Mouse (Mus musculus): ENCODE data around the gene Sash1.

Gene Sash1

DNA sequence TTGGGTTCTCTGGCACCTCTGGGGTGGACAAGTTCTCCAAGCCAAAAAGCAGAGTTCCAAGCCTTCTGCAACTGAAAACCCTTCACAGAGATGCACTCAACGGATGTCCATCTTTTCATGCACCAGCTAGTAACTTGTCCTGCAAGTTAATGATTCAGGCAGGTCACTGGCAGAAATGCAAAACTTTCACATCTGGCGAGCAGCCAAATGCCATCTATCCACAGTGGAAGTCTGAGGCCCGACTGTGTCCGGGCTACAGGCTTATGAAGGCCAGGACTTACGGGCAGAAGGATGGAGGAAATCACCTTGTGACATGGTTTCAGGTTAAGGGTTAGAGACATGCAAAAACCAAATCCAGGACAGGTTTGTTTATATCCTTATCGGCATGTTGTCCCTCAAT lies 88.0 kb downstream of the Sash1 start:
- in situ Hi-C loops (cut with MboI; ENCODE audit: low sequenced_read_pairs) = loop anchor here (25.0 kb wide), 1 partner anchor 164 kb away; no protein-coding TSS in a partner anchor

DNA sequence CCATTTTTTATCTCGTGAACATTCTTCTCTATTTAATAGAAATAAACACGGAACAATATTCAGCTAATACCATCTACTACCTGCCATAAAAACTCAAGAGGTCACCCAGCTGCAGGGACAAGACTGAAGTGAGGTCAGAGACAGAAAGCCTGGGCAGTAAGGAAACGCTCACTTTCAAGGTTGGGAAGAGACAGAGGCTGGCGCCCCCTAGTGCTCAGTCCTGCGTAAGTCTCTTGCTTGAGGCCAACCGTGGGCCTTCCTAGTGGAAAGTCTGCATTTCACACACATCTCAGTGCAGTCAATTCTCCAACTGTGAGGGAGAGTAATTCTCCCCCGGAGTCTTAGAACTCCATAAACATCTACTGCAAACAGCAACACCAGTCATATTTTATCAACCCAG lies 90.5 kb downstream of the Sash1 start:
- in situ Hi-C loops (cut with MboI; ENCODE audit: low sequenced_read_pairs) = loop anchor here (25.0 kb wide), 1 partner anchor 167 kb away; no protein-coding TSS in a partner anchor

DNA sequence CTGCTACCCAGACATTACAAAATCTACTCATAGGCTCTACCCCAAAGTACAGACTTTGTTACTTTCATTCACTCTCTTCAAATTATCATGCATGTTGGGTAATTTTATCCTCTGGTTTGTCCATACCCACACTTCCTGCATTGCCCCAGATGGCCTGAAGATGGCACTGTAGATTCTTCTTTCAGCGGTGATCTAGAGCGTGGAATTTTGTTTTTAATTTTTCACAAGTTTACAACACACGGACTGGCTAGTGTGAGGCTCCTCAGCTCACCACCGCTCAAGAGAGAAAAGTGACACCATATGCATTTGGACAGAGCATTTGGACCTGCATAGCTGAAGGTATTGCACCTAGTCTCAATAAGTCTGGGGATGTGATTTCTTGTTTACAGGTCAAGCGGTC lies 93.5 kb downstream of the Sash1 start:
- in situ Hi-C loops (cut with MboI; ENCODE audit: low sequenced_read_pairs) = loop anchor here (25.0 kb wide), 1 partner anchor 170 kb away; no protein-coding TSS in a partner anchor

DNA sequence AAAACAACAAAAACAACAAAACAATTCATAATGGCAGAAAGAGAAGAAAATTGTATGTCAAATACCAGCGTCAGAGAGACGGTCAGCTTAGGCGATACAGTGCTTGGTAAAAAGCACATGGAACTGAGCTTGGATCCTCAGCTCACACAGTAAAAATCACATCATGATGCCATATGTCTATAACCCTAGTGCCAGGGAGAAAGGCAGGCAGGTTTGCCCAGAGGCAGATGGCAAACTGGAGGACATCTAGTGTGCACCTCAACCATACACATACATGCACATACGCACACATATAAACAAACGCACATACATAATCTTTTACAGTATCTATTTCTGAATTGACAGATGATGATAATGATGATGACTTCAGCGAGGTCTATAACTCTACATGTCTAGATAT lies 96.8 kb downstream of the Sash1 start:
- in situ Hi-C loops (cut with MboI; ENCODE audit: low sequenced_read_pairs) = loop anchor here (25.0 kb wide), 1 partner anchor 173 kb away; no protein-coding TSS in a partner anchor

DNA sequence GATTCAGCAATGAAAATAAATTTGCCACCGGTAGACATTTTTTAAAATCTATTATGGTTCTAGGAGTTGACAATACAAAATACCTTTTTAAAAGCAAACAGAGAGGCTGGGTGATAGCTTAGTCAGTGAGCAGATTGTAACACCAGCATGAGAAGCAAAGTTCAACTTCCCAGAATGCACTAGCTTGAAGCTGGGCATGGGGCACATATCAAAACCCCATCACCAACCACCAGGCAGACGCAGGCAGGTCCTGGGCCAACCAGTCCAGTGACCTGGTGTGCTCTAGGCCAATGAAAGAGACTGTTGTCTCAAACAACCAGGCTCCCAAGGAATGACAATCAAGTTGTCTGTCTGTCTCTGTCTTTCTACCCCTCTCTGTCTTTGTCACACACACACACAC lies 98.6 kb downstream of the Sash1 start:
- in situ Hi-C loops (cut with MboI; ENCODE audit: low sequenced_read_pairs) = loop anchor here (25.0 kb wide), 1 partner anchor 175 kb away; no protein-coding TSS in a partner anchor

DNA sequence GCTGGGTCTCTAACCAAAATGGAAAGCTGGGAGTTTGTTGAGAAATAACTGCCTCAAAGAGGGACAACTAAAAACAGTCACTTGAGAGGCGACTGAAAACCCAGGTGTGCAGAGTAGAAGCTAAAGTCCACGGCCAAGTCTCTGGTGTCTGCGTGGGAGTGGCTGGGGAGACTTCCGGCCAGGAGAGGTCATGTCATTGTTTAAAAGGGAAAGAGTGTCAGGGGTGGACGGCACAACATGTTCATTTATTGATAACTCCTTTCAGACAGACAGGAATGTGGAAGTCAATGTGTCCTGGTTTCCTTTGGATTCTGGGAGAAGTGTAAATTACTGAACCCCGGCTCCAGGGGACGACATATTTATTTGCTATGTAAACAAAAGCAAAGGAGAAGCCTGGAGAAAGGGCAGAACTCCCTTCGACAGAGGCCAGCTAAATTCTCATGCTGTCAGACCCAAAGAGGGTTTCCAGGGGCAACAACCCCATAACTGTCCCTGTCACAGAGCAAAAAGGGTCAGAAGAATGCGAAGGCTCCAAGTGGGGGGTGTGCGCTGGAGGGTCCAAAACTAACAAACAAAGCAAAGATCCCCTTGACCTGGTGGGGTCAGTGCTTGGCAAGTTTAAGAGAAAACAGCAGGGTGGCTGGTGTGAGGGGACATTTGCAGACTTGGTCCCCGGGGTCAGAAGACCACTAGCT lies 100.3 kb downstream of the Sash1 start:
- in situ Hi-C loops (cut with MboI; ENCODE audit: low sequenced_read_pairs) = loop anchor here (25.0 kb wide), 1 partner anchor 177 kb away; no protein-coding TSS in a partner anchor

DNA sequence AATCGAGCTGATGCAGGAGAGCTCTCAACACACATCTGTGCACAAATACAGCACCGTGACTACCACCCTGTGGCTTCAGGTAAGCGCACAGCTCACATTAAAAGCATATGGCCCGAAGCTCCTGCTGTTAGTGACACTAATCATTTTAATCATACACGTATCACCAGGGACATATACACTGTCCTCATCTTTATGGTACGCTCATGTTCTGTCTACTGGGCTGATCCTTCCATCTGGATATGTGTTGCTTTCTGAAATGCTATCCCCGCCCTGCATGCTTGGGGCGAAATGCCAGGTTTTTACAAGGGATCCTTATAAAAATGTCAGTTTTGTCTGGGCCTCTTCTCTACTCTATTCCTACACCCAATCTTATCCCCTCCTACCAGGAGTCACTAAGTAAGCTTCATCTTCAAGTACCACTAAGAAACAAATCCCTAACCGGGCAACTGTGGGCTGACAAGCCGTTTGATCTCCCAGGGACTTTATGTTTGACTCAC lies 103.9 kb downstream of the Sash1 start:
- in situ Hi-C loops (cut with MboI; ENCODE audit: low sequenced_read_pairs) = loop anchor here (25.0 kb wide), 1 partner anchor 180 kb away; no protein-coding TSS in a partner anchor

DNA sequence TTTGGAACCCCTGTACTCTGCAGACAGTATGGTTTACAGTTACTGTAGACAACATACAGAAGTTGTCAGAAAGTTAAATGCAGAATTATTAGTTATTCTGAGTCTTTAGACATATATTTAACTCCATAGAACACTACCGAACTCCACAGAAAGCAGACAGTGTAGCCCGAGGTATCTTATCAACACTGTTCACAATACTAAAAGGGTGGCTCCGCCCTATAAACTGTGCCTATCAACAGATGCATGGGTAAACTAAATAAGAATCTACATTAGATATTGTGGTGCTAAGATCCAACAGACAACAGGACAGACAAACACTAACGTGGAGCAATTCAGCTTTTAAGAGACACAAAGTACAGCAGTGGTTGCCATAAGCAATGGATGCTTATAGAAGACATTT lies 106.0 kb downstream of the Sash1 start:
- in situ Hi-C loops (cut with MboI; ENCODE audit: low sequenced_read_pairs) = loop anchor here (25.0 kb wide), 1 partner anchor 182 kb away; no protein-coding TSS in a partner anchor

DNA sequence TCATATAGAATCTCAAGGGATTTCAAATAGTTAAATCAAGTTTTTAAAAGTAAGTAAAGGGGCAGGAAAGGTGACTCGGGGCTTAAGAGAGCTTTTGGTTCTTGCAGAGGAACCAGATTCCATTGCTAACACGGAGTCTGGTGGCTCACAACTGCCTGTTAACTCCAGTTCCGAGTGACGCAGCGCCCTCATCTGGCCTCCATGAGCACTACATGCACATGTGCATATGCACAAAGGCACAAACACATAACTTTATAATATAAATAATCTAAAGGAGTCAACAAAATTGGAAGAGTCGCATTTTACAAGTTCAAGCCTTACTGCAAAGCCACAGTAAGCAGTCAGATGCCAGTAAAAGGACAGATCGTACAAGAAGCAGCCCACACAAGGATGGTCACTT lies 107.0 kb downstream of the Sash1 start:
- in situ Hi-C loops (cut with MboI; ENCODE audit: low sequenced_read_pairs) = loop anchor here (25.0 kb wide), 1 partner anchor 183 kb away; no protein-coding TSS in a partner anchor

DNA sequence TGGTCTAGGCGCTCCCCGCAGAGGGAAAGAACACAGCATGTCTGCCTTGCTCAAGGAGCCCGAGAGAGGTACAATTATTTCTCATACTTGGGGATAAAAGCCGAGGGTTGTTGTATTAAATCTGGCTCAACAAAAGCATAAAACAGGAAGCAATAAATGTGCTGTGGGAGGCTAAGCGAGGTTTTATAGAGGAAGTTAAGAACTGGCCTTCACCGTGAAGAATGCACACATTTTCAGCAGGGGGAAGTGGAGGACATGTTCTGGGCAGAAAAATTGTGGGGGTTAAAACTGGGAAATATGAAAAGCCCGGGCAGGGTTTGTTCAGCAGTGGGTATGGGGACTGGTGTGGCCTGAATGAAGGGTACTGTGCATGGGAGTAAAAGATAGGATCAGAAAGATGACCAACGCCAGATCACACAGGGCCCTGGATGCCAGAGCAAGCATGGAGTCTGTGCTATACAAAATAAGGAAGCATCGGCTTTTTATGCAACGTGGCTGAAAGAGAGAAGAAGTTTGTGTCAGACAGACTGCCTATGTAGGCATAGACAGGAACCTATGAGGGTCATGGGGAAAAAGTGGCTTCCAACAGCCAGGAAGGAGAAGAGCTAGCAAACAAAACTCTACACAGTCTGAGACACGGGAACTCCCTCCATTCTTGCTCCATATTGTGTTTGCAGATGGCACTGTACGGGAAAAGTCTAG lies 108.2 kb downstream of the Sash1 start:
- in situ Hi-C loops (cut with MboI; ENCODE audit: low sequenced_read_pairs) = loop anchor here (25.0 kb wide), 1 partner anchor 185 kb away; no protein-coding TSS in a partner anchor

DNA sequence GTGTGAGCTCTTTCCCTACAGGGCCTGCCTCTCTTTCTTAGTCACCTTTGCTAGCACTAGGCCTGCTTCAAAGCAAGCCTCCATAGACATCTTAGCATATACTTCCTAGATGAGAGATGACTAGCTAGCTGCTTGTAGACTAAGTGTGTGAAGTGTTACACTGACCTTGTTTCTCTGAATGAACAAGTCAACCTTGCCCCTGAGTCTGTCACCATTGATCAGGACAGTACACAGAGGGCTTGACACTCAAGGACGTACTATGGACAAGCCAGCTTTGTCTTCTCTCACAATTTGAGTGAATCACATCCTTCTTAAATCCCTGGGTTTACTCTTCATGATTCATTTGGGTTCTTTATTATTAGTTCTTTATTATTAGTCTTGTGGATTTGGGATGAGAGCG lies 109.1 kb downstream of the Sash1 start:
- in situ Hi-C loops (cut with MboI; ENCODE audit: low sequenced_read_pairs) = loop anchor here (25.0 kb wide), 1 partner anchor 186 kb away; no protein-coding TSS in a partner anchor

DNA sequence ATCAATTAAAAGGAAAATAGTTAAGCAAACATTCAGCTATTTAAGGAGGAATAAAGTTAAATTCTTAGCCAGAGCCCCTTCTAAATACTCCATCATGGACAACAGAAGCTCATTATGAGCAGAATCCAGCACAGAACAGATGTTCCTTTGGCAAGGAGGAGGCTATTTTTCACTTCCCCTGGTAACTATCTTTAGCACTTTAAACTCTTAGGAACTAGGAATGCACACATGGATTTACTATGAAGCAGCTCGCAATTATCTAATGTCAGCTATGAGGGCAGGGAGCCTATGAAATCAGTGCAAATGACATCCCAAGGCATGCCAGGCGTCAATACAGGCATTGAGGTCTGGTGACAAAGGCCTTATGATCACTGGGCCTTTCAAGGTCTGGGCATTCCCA lies 110.1 kb downstream of the Sash1 start:
- in situ Hi-C loops (cut with MboI; ENCODE audit: low sequenced_read_pairs) = loop anchor here (25.0 kb wide), 1 partner anchor 187 kb away; no protein-coding TSS in a partner anchor

DNA sequence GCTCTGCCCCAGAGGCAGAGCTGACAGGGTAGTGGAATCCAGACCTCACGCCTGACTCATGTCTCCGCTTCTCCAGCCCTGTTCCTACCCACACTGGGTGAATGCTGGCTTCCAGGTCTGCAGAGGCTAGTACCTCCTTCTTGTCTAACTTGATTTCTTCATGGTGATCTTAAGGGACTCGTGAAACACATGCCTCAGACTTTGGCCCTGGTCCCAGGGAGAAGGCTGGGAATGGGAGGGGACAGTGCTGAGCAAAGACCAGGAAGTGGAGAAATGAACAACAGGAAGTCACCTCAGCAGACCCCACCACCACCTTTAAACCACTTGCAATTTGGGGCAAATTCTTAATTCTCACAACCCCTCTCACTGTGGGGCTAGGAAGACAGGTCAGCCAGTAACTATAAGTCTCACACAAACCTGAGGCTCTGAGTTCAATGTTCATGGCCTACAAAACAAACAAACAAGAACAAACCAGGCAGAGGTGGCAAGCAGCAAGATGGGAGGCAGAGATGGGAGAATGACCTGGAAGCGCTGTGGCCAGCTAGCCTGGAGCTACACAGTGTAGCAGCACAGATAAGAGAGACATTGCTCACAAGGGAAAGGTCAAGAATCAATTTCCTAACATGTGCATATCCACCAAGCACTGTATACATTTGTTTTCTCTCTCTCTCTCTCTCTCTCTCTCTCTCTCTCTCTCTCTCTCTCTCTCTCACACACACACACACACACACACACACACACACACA lies 113.2 kb downstream of the Sash1 start:
- in situ Hi-C loops (cut with MboI; ENCODE audit: low sequenced_read_pairs) = no loop called here

DNA sequence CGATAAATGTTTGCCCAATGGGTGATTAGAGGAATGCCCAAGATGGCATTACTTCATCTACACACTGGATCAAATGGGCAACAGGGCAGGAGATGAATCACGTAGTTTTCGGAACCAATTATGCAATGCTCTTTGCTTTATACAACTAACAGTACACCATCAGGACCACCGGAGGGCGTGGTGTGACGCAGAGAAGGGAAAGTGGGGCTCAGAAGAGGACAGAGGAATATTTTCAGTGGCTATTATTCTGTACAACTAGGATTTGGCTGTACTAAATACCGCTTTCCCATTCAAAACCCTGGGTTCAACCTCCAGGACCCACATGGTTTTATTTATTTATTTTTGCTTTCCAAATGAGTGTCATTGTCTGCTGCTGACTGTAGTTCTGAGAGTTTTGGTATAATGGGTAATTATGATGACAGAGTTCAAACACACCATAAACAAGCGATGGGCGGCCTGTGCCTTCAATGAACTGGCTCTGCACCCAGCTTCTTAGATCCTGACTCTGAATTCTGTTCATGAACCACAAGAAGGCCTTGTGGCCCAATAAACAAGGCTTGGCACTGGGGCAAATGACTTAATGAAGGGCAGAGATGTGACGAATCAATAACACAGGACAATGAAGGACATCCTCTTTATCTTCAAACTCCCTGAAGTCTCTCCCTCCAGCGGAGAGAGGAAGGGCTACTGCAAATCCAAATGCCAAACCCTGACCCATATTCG lies 114.8 kb downstream of the Sash1 start:
- in situ Hi-C loops (cut with MboI; ENCODE audit: low sequenced_read_pairs) = no loop called here

DNA sequence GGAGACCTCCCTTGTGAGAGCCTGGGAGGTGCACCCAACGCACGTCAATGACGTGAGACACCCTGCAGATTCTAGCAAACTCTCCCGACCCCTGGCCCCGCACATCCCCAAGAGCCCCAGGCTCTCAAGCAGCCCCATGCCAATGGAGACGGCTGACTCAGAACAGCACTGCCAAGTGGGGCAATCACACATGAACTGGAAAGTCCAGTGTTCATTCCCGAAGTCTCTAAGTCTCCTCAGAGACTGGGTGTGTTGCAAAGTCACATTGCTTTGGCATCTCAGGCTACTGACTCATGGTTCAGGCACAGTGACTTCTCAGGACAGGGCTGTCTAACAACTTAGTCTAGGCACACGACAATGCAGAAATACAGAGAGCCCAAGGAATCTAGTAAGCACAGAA lies 117.2 kb downstream of the Sash1 start:
- in situ Hi-C loops (cut with MboI; ENCODE audit: low sequenced_read_pairs) = no loop called here

DNA sequence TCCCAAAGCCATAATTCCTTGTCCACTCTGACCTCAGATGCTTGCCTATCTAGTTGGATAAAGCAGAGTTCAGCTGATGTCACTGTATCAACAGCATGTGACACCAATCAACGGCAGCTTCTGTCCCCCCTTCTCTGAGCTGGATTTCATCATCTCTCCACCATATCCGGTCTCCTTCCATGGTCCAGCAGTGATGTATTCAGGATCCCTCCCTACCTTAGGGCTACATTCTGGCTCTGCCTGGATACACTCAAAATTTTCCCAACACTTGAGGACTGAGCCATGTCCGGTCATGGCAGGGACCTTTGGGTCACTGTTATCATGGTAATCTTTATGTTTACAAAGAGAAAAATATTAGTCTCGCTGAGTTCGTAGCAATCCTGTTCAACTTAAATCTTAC lies 118.5 kb downstream of the Sash1 start:
- in situ Hi-C loops (cut with MboI; ENCODE audit: low sequenced_read_pairs) = no loop called here

DNA sequence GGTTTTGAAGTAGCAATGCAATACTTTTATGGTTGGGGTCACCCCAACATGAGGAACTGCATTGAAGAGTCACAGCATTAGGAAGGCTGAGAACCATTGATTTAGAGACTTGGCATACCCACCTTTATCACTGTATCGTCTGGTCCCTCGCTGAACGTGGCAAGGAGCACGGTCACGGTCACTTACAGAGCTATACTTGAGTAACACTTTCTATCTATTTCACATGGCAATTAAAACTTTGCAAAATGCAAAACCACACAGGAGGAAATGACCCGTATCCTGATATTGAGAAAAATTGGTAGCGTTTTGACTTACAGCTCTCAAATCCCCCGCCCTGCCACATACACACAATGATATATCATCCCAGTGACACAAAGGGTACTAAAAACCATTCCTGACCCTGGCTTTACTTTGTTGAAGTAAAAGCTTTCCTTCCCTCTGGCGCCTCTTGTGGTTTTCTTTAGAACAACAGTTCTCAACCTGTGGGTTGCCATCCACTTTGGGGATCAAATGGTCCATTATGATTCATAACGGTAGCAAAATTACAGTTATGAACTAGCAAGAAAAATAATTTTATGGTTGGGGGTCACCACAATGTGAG lies 119.8 kb downstream of the Sash1 start:
- in situ Hi-C loops (cut with MboI; ENCODE audit: low sequenced_read_pairs) = no loop called here

DNA sequence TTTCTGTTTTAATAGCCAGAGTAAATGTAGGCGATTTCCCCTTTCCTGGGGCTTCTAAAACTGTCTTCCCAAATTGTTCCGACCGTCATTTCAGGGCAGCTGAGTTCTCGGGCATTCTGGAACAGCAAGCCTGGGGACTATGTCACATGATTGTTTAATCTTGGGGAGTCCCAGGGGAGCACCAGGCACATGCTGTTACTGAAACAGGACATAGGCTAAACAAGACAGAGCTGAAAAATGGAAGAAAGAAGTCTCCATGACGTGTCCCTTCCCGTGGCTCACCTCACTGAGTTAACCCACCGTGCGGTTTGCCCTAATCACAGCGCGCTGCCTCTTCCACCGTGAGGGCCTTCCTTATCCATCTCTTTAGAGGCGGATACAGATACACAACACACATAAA lies 123.1 kb downstream of the Sash1 start:
- in situ Hi-C loops (cut with MboI; ENCODE audit: low sequenced_read_pairs) = no loop called here

DNA sequence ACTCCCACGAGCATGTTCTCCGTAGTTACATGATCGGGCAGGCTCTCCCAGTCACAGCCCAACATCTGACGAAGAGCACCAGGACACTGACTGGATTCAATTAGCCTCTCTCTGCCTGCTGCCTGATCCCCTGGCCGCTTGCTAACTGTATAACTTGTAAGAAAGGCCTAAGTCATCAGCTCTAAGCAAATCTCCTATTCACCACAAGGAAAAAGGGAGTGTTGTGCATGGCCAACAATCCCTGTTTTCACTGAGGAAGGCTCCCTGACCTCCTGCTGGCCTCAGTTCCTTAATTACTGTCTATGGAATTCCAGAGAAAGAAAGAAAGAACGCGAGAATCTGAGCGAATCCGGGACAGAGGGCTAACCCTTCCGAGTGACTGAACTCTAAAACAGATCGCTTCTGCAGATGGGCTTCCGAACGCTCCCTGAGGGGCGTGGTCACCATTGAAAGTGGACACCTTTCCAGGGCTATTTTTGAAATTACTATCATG lies 123.6 kb downstream of the Sash1 start:
- in situ Hi-C loops (cut with MboI; ENCODE audit: low sequenced_read_pairs) = no loop called here

DNA sequence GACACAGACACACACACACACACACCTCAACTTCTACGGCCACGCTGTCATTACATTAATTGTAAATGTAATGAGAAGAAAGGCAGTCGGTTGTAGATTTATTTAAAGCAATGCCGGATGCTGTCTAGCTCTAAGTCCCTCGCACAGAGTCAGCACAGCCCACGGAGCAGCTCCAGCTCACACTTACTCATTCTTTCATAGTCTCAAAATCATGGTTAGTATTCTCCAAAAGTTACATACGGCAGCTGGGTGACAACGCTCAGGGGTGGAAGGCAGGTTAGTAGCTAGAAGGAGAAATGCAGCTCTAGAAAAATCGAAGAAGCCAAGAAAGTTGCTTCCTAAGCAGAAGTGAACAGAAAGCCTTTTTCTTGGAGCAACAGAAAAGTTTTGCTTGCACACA lies 124.2 kb downstream of the Sash1 start:
- in situ Hi-C loops (cut with MboI; ENCODE audit: low sequenced_read_pairs) = no loop called here

Measured in CH12F3 (cell line).